Mouse (Mus musculus) c-Kit-positive CD71-positive TER-119-negative erythroid progenitor cells, embryonic 14.5 days (primary cell): ENCODE measurements around the gene Junb.

ENCODE experiments used
- DNase-seq: peaks from one replicate; pipeline ENCODE4 v3.0.0-alpha.2; 2013; ENCODE audit warnings: low read depth

Junb gene

GRCm38 (mm10) chr8:84937620-84938485 is 40.7 kb downstream of the Junb start:
- DNase-seq, result no peak

DNA sequence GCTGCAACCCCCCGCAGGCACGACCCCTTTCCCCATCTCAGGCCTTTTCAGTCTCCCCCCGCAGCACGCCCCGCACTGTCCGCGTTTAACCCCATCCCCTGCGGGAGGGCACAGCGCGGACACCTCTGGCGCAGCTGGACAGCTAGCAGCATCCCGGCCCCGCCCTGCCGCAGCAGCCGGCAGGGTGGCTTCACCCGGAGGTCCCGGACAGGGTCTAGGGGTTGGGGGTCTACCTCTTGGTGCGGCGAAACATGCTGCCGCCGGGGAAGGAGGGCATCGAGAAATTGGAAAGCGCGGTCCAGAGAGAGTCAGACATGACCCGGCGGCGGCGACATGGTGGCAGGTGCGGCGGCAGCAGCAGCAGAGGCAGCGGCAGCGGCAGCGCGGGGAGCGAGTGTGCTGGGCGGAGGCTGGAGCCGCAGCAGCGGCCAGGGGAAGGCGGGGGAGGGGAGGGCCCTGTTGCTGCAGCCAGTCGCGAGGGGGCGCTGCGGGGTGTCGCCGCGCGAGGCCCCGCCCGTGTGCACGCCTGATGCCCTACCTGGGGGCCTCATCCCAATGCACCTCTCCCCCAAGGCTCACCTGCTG is 41.5 kb downstream of the Junb start, which contains the start of gene Mast1:
Mast1 (minus strand) TSS at position 398 of the 585 bp plus-strand sequence.
- DNase-seq, result no peak

DNA sequence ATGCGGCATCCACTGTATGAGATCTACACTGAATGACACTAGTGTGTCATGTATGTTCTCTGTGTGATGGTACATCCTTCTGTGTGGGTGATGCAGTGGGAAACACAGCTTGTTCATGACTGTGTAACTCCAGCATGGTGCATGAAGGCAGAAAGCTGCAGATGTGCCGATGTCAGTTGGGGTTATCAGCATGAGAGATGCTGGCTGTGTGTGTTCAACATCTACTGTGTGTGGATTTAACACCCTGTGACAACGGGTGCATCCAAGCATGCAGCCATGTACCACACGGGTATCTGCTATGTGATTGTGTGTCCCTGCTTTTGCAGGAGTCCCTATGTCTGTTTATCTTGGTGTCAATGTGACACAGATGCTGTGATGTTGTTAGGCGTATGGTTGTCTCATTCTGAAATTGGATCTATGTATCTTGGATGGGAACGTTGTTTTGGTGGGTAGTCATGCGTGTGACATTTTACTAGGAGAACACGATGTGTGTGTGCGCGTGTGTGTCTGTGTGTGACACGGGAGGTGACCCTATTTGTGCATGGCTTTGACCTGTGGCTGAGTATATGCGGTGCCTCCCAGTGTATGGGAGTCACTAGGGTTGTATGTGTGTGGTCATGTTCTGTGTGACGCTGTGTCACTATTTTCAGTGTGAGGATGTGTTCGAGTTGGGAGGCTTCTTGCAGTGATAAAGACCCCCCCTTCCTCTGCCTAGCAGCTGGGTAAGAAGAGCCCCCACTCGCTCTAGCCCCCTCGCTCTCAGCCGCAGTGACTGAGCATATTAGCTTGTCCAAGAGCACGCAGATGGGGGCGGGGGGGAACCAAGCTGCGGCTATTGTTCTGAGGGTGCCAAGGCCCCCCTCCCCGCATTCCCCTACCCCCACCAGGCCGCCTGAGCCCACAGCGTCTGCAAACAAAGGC is 42.2 kb downstream of the Junb start:
- DNase-seq, result no peak

- DNase-seq, result no peak
Measured at GRCm38 (mm10) chr8:84935489-84935888, 43.0 kb downstream of the Junb start.

DNA sequence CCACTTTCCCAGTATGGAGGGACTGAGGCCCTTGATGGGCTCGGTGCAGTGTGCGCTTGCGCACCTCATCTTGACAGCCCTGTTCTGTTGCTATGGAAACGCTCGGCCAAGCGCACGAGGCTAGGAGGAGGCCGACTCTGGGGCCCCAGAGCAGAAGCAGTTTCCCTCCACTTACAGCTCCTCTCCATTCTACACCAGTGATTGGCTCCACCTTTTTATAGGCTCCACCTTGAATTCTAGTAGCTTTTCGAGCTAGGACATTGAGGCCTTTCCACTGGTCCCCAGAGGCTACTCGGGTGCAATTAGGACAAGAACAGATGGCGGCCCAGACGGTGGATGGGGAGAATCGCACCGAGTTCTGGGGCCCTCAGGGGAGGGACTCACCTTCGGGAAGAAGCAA is 43.7 kb downstream of the Junb start:
- DNase-seq, result no peak

DNA sequence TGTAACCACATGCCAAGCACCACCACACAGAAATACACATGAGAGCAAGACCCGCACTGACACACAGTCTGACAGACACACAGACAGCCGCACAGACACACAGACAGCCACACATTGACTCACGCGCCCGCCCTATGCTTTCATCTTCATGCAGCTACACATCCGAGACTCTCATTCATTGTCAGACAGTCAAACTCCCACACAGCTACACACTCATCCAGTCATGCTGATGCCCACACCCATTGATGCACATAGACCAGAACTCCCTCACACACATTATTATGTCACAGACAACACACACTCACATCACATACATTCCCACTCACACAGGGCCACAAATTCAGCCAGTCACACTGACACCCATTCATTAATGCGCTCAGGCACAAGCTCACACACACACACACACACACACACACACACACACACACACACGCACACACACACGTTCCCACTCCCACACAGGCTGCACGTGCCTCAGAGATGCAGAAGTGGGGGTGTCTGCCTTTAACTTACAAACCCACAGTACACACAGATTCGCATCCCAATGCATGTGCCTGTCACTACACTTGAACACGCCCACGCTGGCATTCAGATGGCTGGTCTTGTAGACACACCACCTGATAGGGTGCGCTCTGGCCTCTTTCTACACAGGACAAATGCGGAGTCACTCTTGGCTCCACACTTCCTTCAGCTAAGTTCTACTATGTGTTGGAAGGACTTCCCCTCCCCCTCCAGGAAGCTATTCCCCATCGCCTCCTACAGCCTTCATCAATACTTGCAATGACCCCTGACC is 44.6 kb downstream of the Junb start:
- no peak for DNase-seq

GRCm38 (mm10) chr8:84930582-84930981 is 47.9 kb downstream of the Junb start:
- DNase-seq, result no peak

DNA sequence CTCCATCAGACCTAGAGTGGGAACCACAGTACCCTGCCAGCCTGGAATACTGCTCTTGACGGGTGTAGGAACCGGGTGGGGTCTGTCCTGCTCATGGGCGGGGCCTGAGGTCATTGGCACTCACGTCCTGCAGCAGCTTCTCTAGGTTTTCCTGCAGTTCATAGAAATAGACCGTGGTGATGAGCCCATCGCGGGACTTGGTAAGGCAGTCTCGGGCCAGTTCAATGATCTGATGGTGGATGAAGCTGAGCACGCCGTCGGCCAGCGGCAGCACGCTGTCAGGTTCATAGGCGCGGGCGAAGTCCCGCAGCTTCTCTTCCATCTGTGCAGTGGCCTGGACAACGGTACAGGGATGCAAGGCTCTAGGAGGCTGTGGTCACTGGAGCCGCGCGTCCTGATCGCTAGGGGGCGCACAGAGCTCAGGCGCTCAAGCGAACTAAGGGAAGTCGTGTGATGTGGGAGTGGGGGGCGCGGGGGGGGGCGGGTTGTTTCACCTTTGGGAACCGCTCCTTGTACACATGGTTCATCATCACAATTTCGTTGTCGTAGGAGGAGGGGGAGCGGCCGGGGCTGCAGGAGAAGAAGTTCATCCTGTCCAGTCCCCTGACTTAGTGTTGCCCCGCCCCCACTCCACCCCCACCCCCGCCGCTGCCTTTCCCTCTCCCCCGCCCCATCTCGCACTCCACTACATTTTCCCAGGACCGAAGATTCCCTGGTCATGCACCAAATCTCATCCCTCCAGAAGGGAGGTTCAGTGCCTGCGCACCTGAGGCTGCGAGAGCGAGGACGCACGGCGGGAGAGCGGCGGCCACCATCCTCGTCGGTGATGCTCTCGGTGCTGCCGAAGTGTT is 49.8 kb downstream of the Junb start:
- no peak for DNase-seq

GRCm38 (mm10) chr8:84927513-84927912 is 51.0 kb downstream of the Junb start:
- no peak for DNase-seq

DNA sequence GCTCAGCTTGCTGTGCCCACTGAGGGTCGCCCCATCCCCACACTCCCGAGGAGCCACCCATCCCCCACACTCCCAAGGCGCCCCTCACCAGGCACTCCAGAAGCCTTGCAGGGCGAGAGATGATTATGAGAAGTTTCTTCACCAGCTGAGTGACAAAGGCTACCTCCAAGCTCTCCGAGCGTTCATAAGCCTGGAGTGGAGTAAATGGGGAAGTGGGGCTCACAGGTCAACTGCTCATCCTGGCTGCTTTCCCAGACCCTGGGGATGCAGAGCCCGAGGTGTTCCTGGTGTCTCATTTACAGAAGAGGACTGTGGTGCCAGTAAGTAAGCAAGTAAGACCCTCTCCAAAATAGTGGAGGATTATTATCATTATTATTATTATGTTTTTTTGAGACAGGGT is 53.0 kb downstream of the Junb start:
- DNase-seq, result no peak
